Mouse (Mus musculus) kidney, embryonic 14.5 days (tissue): ENCODE data around the gene Ndufs3. TPM values are rescaled to one million over a fixed set of nuclear protein-coding genes. Genes with fewer than 3 reads are reported as not detected.
A peak's percentile ranks its signal among the peaks of the same experiment; 100 is the strongest.

Source experiments
- ATAC-seq: fragments of 200-750 bp; cut with Nextera tagmentation; 2 replicates; pipeline ENCODE4 v1.8.0; 2017; ENCODE audit warnings: moderate number of reproducible peaks, mild to moderate bottlenecking, moderate TSS enrichment, moderate library complexity; ENCODE audit not compliant: low FRiP score, low TSS enrichment
- H3K27ac ChIP-seq: fragments of 300-500 bp; sonication (generic); 2 replicates; pipeline ENCODE4 v1.5.1; 2014; ENCODE audit warnings: low read depth, mild to moderate bottlenecking, low read length, moderate library complexity, mixed read lengths
- H3K27me3 ChIP-seq: fragments of 300-500 bp; sonication (generic); 2 replicates; pipeline ENCODE4 v1.6.1; 2014; ENCODE audit warnings: mild to moderate bottlenecking, low read length; ENCODE audit not compliant: control insufficient read depth, insufficient read depth
- H3K36me3 ChIP-seq: fragments of 300-500 bp; sonication (generic); 2 replicates; pipeline ENCODE4 v1.6.1; 2014; ENCODE audit warnings: low read length, mixed read lengths; ENCODE audit not compliant: control insufficient read depth, insufficient read depth
- H3K4me1 ChIP-seq: fragments of 300-500 bp; sonication (generic); 2 replicates; pipeline ENCODE4 v1.6.1; 2014; ENCODE audit warnings: low read length, mixed read lengths; ENCODE audit not compliant: control insufficient read depth, insufficient read depth
- H3K4me2 ChIP-seq: fragments of 300-500 bp; sonication (generic); replicated peaks from 2 replicates; pipeline ENCODE4 v1.6.1; 2014; ENCODE audit warnings: low read depth, mild to moderate bottlenecking, low read length
- H3K4me3 ChIP-seq: fragments of 300-500 bp; sonication (generic); 2 replicates; pipeline ENCODE4 v1.5.1; 2014; ENCODE audit warnings: mild to moderate bottlenecking, low read length
- H3K9ac ChIP-seq: fragments of 300-500 bp; sonication (generic); 2 replicates; pipeline ENCODE4 v1.6.1; 2014; ENCODE audit warnings: low read depth, mild to moderate bottlenecking, low read length, moderate library complexity
- H3K9me3 ChIP-seq: fragments of 300-500 bp; sonication (generic); 2 replicates; pipeline ENCODE4 v1.6.1; 2016; ENCODE audit warnings: low read length; ENCODE audit not compliant: control insufficient read depth
- WGBS: fragments of 180-500 bp; shearing (Covaris S2); extraction: QIAGEN DNeasy Blood & Tissue Kit; methylation state at CpG from one replicate; pipeline ENCODE4 v1.1.7; 2014; 5-methylcytosine and 5-hydroxymethylcytosine counted together
- polyA plus RNA-seq: library from polyadenylated mRNA; unstranded; fragments of >200 nt; fragmentation: Nextera tagmentation; extraction: Ambion mirVana; gene quantifications from 2 replicates; pipeline ENCODE4 v1.2.1, GENCODE M21; 2014

The Ndufs3 gene
- polyA plus RNA-seq, 1 experiment from 2014 or later, result 233 TPM

- Histone ChIP-seq H3K4me1 (no peaks in the 10 kb centered on the region), H3K4me3 (no peak overlapping the region), H3K36me3 (no peaks in the 10 kb centered on the region), H3K9me3 (no peaks in the 10 kb centered on the region), H3K9ac (no peak overlapping the region), H3K4me2 (no peak overlapping the region), H3K27ac (no peak overlapping the region), H3K27me3 (no peaks in the 10 kb centered on the region)
- no peak for ATAC-seq
- 57% methylated on average over 2 of the region's 2 CpGs for WGBS
These were observed 27.6 kb upstream of the Ndufs3 start for GRCm38 (mm10) chr2:90932273-90932672.

GRCm38 (mm10) chr2:90931829-90932228 is 27.2 kb upstream of the Ndufs3 start:
- H3K4me1 ChIP-seq, result no peaks in the 10 kb centered on the region
- no peaks in the 10 kb centered on the region for H3K9me3 ChIP-seq
- 38% methylated on average over 8 of the region's 8 CpGs for WGBS
- H3K4me2 ChIP-seq, result no peak overlapping the region
- no peak overlapping the region for H3K4me3 ChIP-seq
- ATAC-seq, result no peak
- no peak overlapping the region for H3K9ac ChIP-seq
- H3K36me3 ChIP-seq, result no peaks in the 10 kb centered on the region
- no peak overlapping the region for H3K27ac ChIP-seq
- no peaks in the 10 kb centered on the region for H3K27me3 ChIP-seq

- Histone ChIP-seq H3K27ac (no peak overlapping the region), H3K4me2 (no peak overlapping the region), H3K4me1 (no peaks in the 10 kb centered on the region), H3K9ac (no peak overlapping the region), H3K36me3 (no peaks in the 10 kb centered on the region), H3K9me3 (no peaks in the 10 kb centered on the region), H3K4me3 (no peak overlapping the region), H3K27me3 (no peaks in the 10 kb centered on the region)
- 90% methylated on average over 13 of the region's 13 CpGs for WGBS
- ATAC-seq, result no peak
These were observed 23.9 kb upstream of the Ndufs3 start for GRCm38 (mm10) chr2:90928566-90928965.

GRCm38 (mm10) chr2:90922636-90923035 is 18.0 kb upstream of the Ndufs3 start:
- no peak overlapping the region for H3K9ac ChIP-seq
- no peak overlapping the region for H3K4me3 ChIP-seq
- H3K36me3 ChIP-seq, result no peaks in the 10 kb centered on the region
- H3K4me2 ChIP-seq, result no peak overlapping the region
- no peaks in the 10 kb centered on the region for H3K9me3 ChIP-seq
- WGBS, result 95% methylated on average over 2 of the region's 2 CpGs
- H3K27ac ChIP-seq, result no peak overlapping the region
- no peak for ATAC-seq
- no peaks in the 10 kb centered on the region for H3K4me1 ChIP-seq
- H3K27me3 ChIP-seq, result no peaks in the 10 kb centered on the region

- no peak overlapping the region for H3K27ac ChIP-seq
- no peak overlapping the region for H3K9ac ChIP-seq
- peaks cover 6% of the 10 kb centered on the region for H3K4me1 ChIP-seq
- no peaks in the 10 kb centered on the region for H3K27me3 ChIP-seq
- no peak overlapping the region for H3K4me2 ChIP-seq
- no peak overlapping the region for H3K4me3 ChIP-seq
- no peaks in the 10 kb centered on the region for H3K9me3 ChIP-seq
- ATAC-seq, result no peak
- 92% methylated on average over 1 of the region's 1 CpGs for WGBS
- no peaks in the 10 kb centered on the region for H3K36me3 ChIP-seq
These were observed 16.6 kb upstream of the Ndufs3 start for GRCm38 (mm10) chr2:90921178-90921577.

GRCm38 (mm10) chr2:90917999-90918698 is 13.5 kb upstream of the Ndufs3 start:
- H3K4me3 ChIP-seq, result peak overlapping the region; percentile 81
- H3K27me3 ChIP-seq, result no peaks in the 10 kb centered on the region
- H3K4me2 ChIP-seq, result peak overlapping the region; percentile 87
- peak; percentile 79 for ATAC-seq
- H3K9me3 ChIP-seq, result no peaks in the 10 kb centered on the region
- peaks cover 11% of the 10 kb centered on the region; the same call in 1 of the 2 replicates for H3K36me3 ChIP-seq
- H3K27ac ChIP-seq, result peak overlapping the region; percentile 98
- H3K9ac ChIP-seq, result peak overlapping the region; percentile 98
- WGBS, result 10% methylated on average over 16 of the region's 16 CpGs
- peaks cover 15% of the 10 kb centered on the region for H3K4me1 ChIP-seq

GRCm38 (mm10) chr2:90917233-90917998 is 12.8 kb upstream of the Ndufs3 start:
- Histone ChIP-seq H3K4me3 (peak overlapping the region; percentile 81), H3K36me3 (peaks cover 18% of the 10 kb centered on the region), H3K9ac (peak overlapping the region; percentile 98), H3K27me3 (no peaks in the 10 kb centered on the region), H3K4me2 (peak overlapping the region; percentile 87), H3K27ac (peak overlapping the region; percentile 98), H3K4me1 (peaks cover 15% of the 10 kb centered on the region), H3K9me3 (no peaks in the 10 kb centered on the region)
- ATAC-seq, result peak; percentile 89
- under 1% methylated on average over 57 of the region's 73 CpGs for WGBS

GRCm38 (mm10) chr2:90916560-90917232 is 12.1 kb upstream of the Ndufs3 start:
- peak; percentile 26 for ATAC-seq
- Histone ChIP-seq H3K4me2 (peak overlapping the region; percentile 87), H3K4me1 (peaks cover 15% of the 10 kb centered on the region), H3K36me3 (peaks cover 23% of the 10 kb centered on the region), H3K27ac (peak overlapping the region; percentile 98), H3K9ac (peak overlapping the region; percentile 98), H3K27me3 (no peaks in the 10 kb centered on the region), H3K9me3 (no peaks in the 10 kb centered on the region), H3K4me3 (peak overlapping the region; percentile 81)
- 26% methylated on average over 7 of the region's 7 CpGs for WGBS
